Mouse (Mus musculus) liver, embryonic 14.5 days (tissue): ENCODE results near the gene Isy1. TPM values are rescaled to one million over a fixed set of nuclear protein-coding genes. Genes with fewer than 3 reads are reported as not detected.

Experiments
- ATAC-seq: fragments of 200-750 bp; cut with Nextera tagmentation; 2 replicates; pipeline ENCODE4 v1.8.0; 2017; ENCODE audit warnings: moderate number of reproducible peaks, mild to moderate bottlenecking, moderate library complexity; ENCODE audit not compliant: insufficient read depth
- DNase-seq, 3 experiments: peaks; one replicate each; pipeline ENCODE4 v3.0.0-alpha.2; 2012 to 2013; ENCODE audit warnings: low read depth in 3 of 3, low spot score in 3 of 3
- H3K27ac ChIP-seq: fragments of 300-500 bp; sonication (generic); 2 replicates; pipeline ENCODE4 v1.5.1; 2014; ENCODE audit warnings: moderate library complexity, mild to moderate bottlenecking, control low read depth, inconsistent platforms
- H3K27me3 ChIP-seq: fragments of 300-500 bp; sonication (generic); 2 replicates; pipeline ENCODE4 v1.6.1; 2014; ENCODE audit warnings: mild to moderate bottlenecking, low read length, moderate library complexity; ENCODE audit not compliant: control insufficient read depth, insufficient read depth
- H3K36me3 ChIP-seq: fragments of 300-500 bp; sonication (generic); replicated peaks from 2 replicates; pipeline ENCODE4 v1.6.1; 2014; ENCODE audit warnings: low read depth; ENCODE audit not compliant: control insufficient read depth, insufficient read depth
- H3K4me1 ChIP-seq, 2 experiments: fragments of 200-500 bp in 1 of 2; fragments of 300-500 bp in 1 of 2; sonication (generic) in 1 of 2; replicated peaks; 2 replicates each; pipeline ENCODE4 v1.6.1; 2012 to 2014; ENCODE audit warnings: antibody characterized with exemption in 1 of 2, inconsistent platforms in 1 of 2, low read length in 1 of 2; ENCODE audit not compliant: control insufficient read depth in 2 of 2, insufficient read depth in 2 of 2
- H3K4me2 ChIP-seq: fragments of 300-500 bp; sonication (generic); 2 replicates; pipeline ENCODE4 v1.6.1; 2014; ENCODE audit warnings: low read depth, mild to moderate bottlenecking, control low read depth, moderate library complexity
- H3K4me3 ChIP-seq, 2 experiments: fragments of 200-500 bp in 1 of 2; fragments of 300-500 bp in 1 of 2; sonication (generic) in 1 of 2; 2 replicates each; pipeline ENCODE4 v1.5.1; 2012 to 2014; ENCODE audit warnings: low read depth in 2 of 2, low read length in 2 of 2, mild to moderate bottlenecking in 2 of 2, control low read depth in 1 of 2, inconsistent platforms in 1 of 2, moderate library complexity in 1 of 2; ENCODE audit not compliant: insufficient read depth in 1 of 2
- H3K9ac ChIP-seq: fragments of 300-500 bp; sonication (generic); replicated peaks from 2 replicates; pipeline ENCODE4 v1.6.1; 2014; ENCODE audit warnings: mild to moderate bottlenecking, control low read depth, moderate library complexity
- H3K9me3 ChIP-seq: fragments of 300-500 bp; sonication (generic); 2 replicates; pipeline ENCODE4 v1.6.1; 2016; ENCODE audit warnings: low read length, mixed read lengths; ENCODE audit not compliant: control insufficient read depth
- CTCF ChIP-seq: IDR thresholded peaks from 2 replicates; pipeline ENCODE4 v1.5.1; 2016; ENCODE audit warnings: antibody characterized with exemption, low read depth, control low read depth
- EP300 ChIP-seq: IDR thresholded peaks from 2 replicates; pipeline ENCODE4 v1.6.1; 2016; ENCODE audit warnings: antibody characterized with exemption, low read depth
- WGBS: fragments of 180-500 bp; shearing (Covaris S2); extraction: QIAGEN DNeasy Blood & Tissue Kit; methylation state at CpG from one replicate; pipeline ENCODE4 v1.1.7; 2014; ENCODE audit not compliant: insufficient replicate concordance; 5-methylcytosine and 5-hydroxymethylcytosine counted together
- polyA plus RNA-seq, 2 experiments: library from polyadenylated mRNA; depleted of rRNA in 1 of 2; stranded (reverse) in 1 of 2; unstranded in 1 of 2; fragments of >200 nt; fragmentation: Nextera tagmentation in 1 of 2; extraction: Ambion mirVana in 1 of 2; gene quantifications; 2 replicates each; pipeline versions ENCODE4 v1.2.1 to v1.2.3; 2012 to 2014

Gene Isy1
- polyA plus RNA-seq, 2 experiments: 16.9 to 34.0 TPM

DNA sequence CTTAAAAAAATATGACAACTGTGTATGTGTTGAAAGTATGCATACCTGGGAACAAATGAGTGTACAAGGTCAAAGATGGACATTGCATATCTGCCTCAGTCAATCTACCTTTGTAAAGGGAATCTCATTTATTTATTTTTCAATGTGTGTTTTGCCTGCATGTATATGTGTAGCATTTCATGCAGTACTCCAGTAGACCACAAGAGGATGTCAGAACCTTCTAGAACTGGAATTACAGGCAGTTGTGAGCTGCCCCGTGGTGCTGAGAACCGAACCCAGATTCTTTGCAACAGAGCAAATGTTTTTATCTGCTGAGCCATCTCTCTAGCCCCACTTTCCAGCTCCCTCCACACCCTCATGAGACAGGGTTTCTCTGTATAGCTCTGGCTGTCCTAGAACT, 35.4 kb upstream of the Isy1 start:
- Histone ChIP-seq H3K27me3 (no peaks in the 10 kb centered on the region), H3K36me3 (no peaks in the 10 kb centered on the region), H3K9me3 (no peaks in the 10 kb centered on the region), H3K4me3 (no peak overlapping the region), H3K4me1 (peaks cover 3 to 37% of the 10 kb centered on the region in 2 experiments), H3K27ac (no peak overlapping the region), H3K4me2 (no peak overlapping the region), H3K9ac (no peak overlapping the region)
- ATAC-seq: no peak
- no peak for TF ChIP-seq EP300
- peak; percentile 23; the same call in 1 of the 2 replicates for TF ChIP-seq CTCF
- WGBS: 85% methylated on average over 2 of the region's 2 CpGs
- no peak for DNase-seq

DNA sequence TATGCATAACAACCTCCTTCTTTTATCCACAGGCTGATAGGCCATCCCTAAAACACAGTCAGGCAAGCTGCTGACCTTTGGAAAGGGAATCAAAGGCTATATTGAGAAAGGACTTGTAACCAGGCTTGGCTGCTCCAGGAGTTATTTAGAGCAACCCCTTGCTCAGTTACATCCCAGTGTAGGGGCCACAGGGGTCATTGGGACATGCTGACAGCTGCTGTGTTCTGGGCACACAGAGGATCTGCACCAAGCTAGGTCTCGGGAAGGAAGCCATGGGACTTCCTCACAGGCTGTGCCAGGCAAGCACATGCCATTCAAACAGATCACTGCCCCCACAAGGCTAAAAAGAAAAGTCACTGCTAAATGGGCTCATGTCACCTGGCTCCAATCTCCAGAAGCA, 34.5 kb upstream of the Isy1 start:
- no peak for ATAC-seq
- 55% methylated on average over 1 of the region's 1 CpGs for WGBS
- no peak overlapping the region for H3K27ac ChIP-seq

DNA sequence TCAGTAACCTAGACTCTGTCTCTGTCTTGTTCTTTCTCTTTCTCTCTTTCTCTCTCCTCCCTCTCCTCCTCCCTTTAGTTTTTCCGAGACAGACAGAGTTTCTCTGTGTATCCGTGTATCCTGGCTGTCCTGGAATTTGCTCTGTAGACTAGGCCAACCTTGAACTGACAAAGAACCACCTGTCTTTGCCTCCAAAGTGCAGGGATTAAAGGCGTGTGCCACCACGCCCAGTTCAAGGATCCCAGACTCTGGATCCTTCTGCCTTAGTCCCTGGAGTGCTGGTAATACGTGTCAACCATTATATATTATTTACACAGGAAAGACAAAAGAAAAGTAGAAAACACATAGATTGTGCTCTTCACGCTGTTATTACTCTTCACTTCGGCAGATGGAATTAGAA, 32.6 kb upstream of the Isy1 start:
- Histone ChIP-seq H3K4me1 (peaks cover 14 to 49% of the 10 kb centered on the region in 2 experiments), H3K4me2 (no peak overlapping the region), H3K27ac (no peak overlapping the region), H3K27me3 (no peaks in the 10 kb centered on the region), H3K9ac (no peak overlapping the region), H3K4me3 (no peak overlapping the region), H3K36me3 (no peaks in the 10 kb centered on the region), H3K9me3 (no peaks in the 10 kb centered on the region)
- DNase-seq (no peak), ATAC-seq (no peak)
- WGBS: 73% methylated on average over 7 of the region's 7 CpGs
- TF ChIP-seq EP300 (no peak), CTCF (no peak)

More for the DNA sequence above, 34.5 kb upstream of the Isy1 start:
- H3K9me3 ChIP-seq: no peaks in the 10 kb centered on the region
- H3K27me3 ChIP-seq: no peaks in the 10 kb centered on the region
- DNase-seq: no peak
- peaks cover 10 to 40% of the 10 kb centered on the region in 2 experiments for H3K4me1 ChIP-seq
- no peaks in the 10 kb centered on the region for H3K36me3 ChIP-seq
- no peak overlapping the region for H3K4me3 ChIP-seq
- TF ChIP-seq CTCF (no peak), EP300 (no peak)
- no peak overlapping the region for H3K9ac ChIP-seq
- H3K4me2 ChIP-seq: no peak overlapping the region

DNA sequence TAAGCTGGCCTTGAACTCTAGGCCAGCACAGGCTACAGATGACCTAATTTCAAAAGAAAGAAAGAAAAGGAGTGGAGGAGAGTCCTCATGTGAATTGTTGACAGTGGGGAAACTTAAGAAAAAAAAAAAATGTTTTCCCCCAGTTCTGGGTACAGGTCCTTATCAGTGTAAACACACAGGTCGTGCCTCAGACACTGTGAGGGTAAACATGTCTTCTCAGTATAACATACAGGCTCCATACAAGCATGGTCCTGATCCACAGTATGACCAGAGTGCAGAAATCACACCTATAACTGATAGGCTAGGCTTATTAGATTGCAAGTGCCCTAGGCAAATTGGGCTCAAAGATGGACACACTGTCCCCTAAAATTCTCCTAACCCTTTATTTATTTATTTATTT, 31.8 kb upstream of the Isy1 start:
- ATAC-seq: peak; percentile 69
- H3K27ac ChIP-seq: peak overlapping the region; percentile 25; the same call in 1 of the 2 replicates
- H3K27me3 ChIP-seq: no peaks in the 10 kb centered on the region
- H3K4me1 ChIP-seq: peaks cover 14 to 45% of the 10 kb centered on the region in 2 experiments
- no peaks in the 10 kb centered on the region for H3K36me3 ChIP-seq
- no peak for DNase-seq
- WGBS: 0% methylated on average over 1 of the region's 1 CpGs
- TF ChIP-seq EP300 (no peak), CTCF (no peak)
- no peak overlapping the region for H3K4me3 ChIP-seq
- H3K9me3 ChIP-seq: no peaks in the 10 kb centered on the region
- H3K9ac ChIP-seq: no peak overlapping the region; the same call in 1 of the 2 replicates
- no peak overlapping the region for H3K4me2 ChIP-seq

DNA sequence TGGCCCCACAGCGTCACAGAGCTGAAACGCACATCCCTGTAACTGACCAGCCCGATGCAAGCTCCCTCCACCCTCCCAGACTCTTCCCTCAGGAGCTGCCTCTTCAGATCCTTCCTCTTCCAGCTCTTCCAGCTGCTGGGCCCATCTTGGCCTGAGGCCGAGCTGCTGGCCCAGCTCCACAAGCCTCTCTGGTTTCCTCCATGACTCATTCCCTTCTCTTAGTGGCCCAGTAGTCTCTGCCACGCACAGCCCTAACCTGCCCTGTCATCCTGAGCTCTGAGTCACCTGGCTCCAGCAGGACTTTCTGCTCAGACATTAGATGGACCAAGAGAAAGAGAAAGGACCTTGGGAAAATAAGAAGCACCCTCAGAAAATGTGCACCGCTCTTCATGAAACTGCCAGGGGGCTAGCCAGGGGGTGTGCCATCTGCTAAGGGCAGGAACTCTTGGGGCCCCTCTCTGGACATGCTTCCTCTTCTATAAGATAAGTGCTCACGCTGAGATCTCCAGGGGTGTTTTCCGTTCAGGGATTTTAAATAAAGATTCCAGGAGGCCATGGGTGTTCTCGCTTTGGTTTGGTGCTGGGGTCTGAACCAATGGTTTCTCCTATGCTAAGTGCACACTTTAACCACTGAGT, 30.4 kb upstream of the Isy1 start:
- Histone ChIP-seq H3K27me3 (no peaks in the 10 kb centered on the region), H3K27ac (peak overlapping the region; percentile 32), H3K4me3 (no peak overlapping the region), H3K4me1 (peaks cover 14 to 43% of the 10 kb centered on the region in 2 experiments), H3K9ac (no peak overlapping the region), H3K9me3 (no peaks in the 10 kb centered on the region), H3K36me3 (no peaks in the 10 kb centered on the region), H3K4me2 (peak overlapping the region; percentile 28)
- 29% methylated on average over 9 of the region's 9 CpGs for WGBS
- DNase-seq (peak in 1 of 3 experiments; percentile 37), ATAC-seq (peak; percentile 31; the same call in 1 of the 2 replicates)
- no peak for TF ChIP-seq EP300
- no peak for TF ChIP-seq CTCF
